Mouse (Mus musculus) urinary bladder, postnatal 25 days (tissue): ENCODE data around the gene Fcrlb.
"Not testable (repeated sequence)": the region's sequence is repeated elsewhere in the genome, so short reads cannot be mapped to it uniquely, and the experiment has no call there.

ENCODE experiments used
- DNase-seq: peaks from one replicate; pipeline ENCODE4 v3.0.0; 2022; ENCODE audit warnings: low spot score

Fcrlb gene

GRCm38 (mm10) chr1:170912891-170913615 lies at the start of gene Fcrlb:
TSS of gene Fcrlb (minus strand) at chr1:170912941.
- no peak for DNase-seq

GRCm38 (mm10) chr1:170962301-170962700 lies 49.6 kb upstream of the Fcrlb start:
- no peak for DNase-seq

GRCm38 (mm10) chr1:170961101-170961500 lies 48.4 kb upstream of the Fcrlb start:
- no peak for DNase-seq

GRCm38 (mm10) chr1:170959791-170960190 lies 47.0 kb upstream of the Fcrlb start:
- no peak for DNase-seq

GRCm38 (mm10) chr1:170958225-170958624 lies 45.5 kb upstream of the Fcrlb start:
- DNase-seq, result no peak

- DNase-seq, result no peak
Observed at GRCm38 (mm10) chr1:170953192-170953591, 40.5 kb upstream of the Fcrlb start.

- DNase-seq, result no peak
Observed at GRCm38 (mm10) chr1:170950772-170951171, 38.0 kb upstream of the Fcrlb start.

- DNase-seq, result not testable (repeated sequence)
Observed at GRCm38 (mm10) chr1:170944908-170945307, 32.2 kb upstream of the Fcrlb start.

GRCm38 (mm10) chr1:170944151-170944550 lies 31.4 kb upstream of the Fcrlb start:
- DNase-seq, result not testable (repeated sequence)

- no peak for DNase-seq
Observed at GRCm38 (mm10) chr1:170939255-170939654, 26.5 kb upstream of the Fcrlb start.

GRCm38 (mm10) chr1:170934383-170934782 lies 21.6 kb upstream of the Fcrlb start:
- no peak for DNase-seq

- no peak for DNase-seq
Observed at GRCm38 (mm10) chr1:170933940-170934339, 21.2 kb upstream of the Fcrlb start.

GRCm38 (mm10) chr1:170933386-170933920 lies 20.7 kb upstream of the Fcrlb start:
- no peak for DNase-seq

GRCm38 (mm10) chr1:170932043-170932442 lies 19.3 kb upstream of the Fcrlb start:
- DNase-seq, result no peak

- DNase-seq, result no peak
Observed at GRCm38 (mm10) chr1:170929245-170929644, 16.5 kb upstream of the Fcrlb start.

- DNase-seq, result no peak
Observed at GRCm38 (mm10) chr1:170928467-170928866, 15.7 kb upstream of the Fcrlb start.

GRCm38 (mm10) chr1:170927378-170927777 lies 14.6 kb upstream of the Fcrlb start, which contains the start of gene Fcrla:
TSS of gene Fcrla (minus strand) at chr1:170927583.
- no peak for DNase-seq

GRCm38 (mm10) chr1:170926941-170927340 lies 14.2 kb upstream of the Fcrlb start:
- no peak for DNase-seq

GRCm38 (mm10) chr1:170924485-170924884 lies 11.7 kb upstream of the Fcrlb start:
- DNase-seq, result no peak

- no peak for DNase-seq
Observed at GRCm38 (mm10) chr1:170919308-170919707, 6.6 kb upstream of the Fcrlb start.

- no peak for DNase-seq
Observed at GRCm38 (mm10) chr1:170915657-170916056, 2.9 kb upstream of the Fcrlb start.

GRCm38 (mm10) chr1:170911907-170912660 lies 657 bp downstream of the Fcrlb start:
- no peak for DNase-seq

GRCm38 (mm10) chr1:170908341-170908740 lies 4.4 kb downstream of the Fcrlb start:
- no peak for DNase-seq
